Mouse (Mus musculus): ENCODE data around the gene Pla2g10. TPM values are rescaled to one million over a fixed set of nuclear protein-coding genes. Genes with fewer than 3 reads are reported as not detected.
"Not testable (repeated sequence)": the region's sequence is repeated elsewhere in the genome, so short reads cannot be mapped to it uniquely, and the experiment has no call there.

Gene Pla2g10
- polyA plus RNA-seq, 1 experiment from 2014 or later, result 0.18 TPM

- WGBS, result under 1% methylated on average over 54 of the region's 54 CpGs
Observed at GRCm38 (mm10) chr16:13671685-13672385, 58.9 kb downstream of the Pla2g10 start, which contains the start of the genes Bfar and 3110001I22Rik. Bfar (plus strand) TSS chr16:13671858. 3110001I22Rik (plus strand) TSS chr16:13671929.

GRCm38 (mm10) chr16:13670896-13671295 is 59.9 kb downstream of the Pla2g10 start:
- WGBS, result 64% methylated on average over 5 of the region's 5 CpGs

More at GRCm38 (mm10) chr16:13671685-13672385, 58.9 kb downstream of the Pla2g10 start, which contains the start of the genes Bfar and 3110001I22Rik:
- Histone ChIP-seq H3K9me3 (replicated peaks) (no peaks in the 10 kb centered on the region), H3K36me3 (peaks cover 3% of the 10 kb centered on the region; the same call in 1 of the 2 replicates), H3K4me3 (peak within 1 kb of the TSS; percentile 95), H3K9ac (peak within 1 kb of the TSS; percentile 96), H3K4me1 (replicated peaks) (peaks cover 24% of the 10 kb centered on the region), H3K27me3 (no peaks in the 10 kb centered on the region), H3K4me2 (peak within 1 kb of the TSS; percentile 65), H3K27ac (peak within 1 kb of the TSS; percentile 89)
- peak; percentile 94 for ATAC-seq (replicated peaks; ENCODE audit: insufficient number of reproducible peaks, insufficient read depth, low FRiP score, low read depth)

GRCm38 (mm10) chr16:13669282-13669681 is 61.5 kb downstream of the Pla2g10 start:
- Histone ChIP-seq H3K4me3 (no peak overlapping the region), H3K27me3 (no peaks in the 10 kb centered on the region), H3K4me2 (no peak overlapping the region), H3K4me1 (replicated peaks) (peaks cover 24% of the 10 kb centered on the region), H3K36me3 (peaks cover 14% of the 10 kb centered on the region; the same call in 1 of the 2 replicates), H3K27ac (no peak overlapping the region), H3K9ac (no peak overlapping the region), H3K9me3 (replicated peaks) (no peaks in the 10 kb centered on the region)
- WGBS, result 83% methylated on average over 1 of the region's 1 CpGs
- no peak for ATAC-seq (replicated peaks; ENCODE audit: insufficient number of reproducible peaks, insufficient read depth, low FRiP score, low read depth)

More at GRCm38 (mm10) chr16:13670896-13671295, 59.9 kb downstream of the Pla2g10 start:
- not testable (repeated sequence) for ATAC-seq (replicated peaks; ENCODE audit: insufficient number of reproducible peaks, insufficient read depth, low FRiP score, low read depth); H3K36me3 ChIP-seq; H3K9me3 ChIP-seq (replicated peaks); H3K27me3 ChIP-seq; H3K9ac ChIP-seq; H3K27ac ChIP-seq
- peaks cover 24% of the 10 kb centered on the region for H3K4me1 ChIP-seq (replicated peaks)
- peak overlapping the region; percentile 95; the same call in 1 of the 2 replicates for H3K4me3 ChIP-seq
- peak overlapping the region; percentile 65 for H3K4me2 ChIP-seq

- Histone ChIP-seq H3K9me3 (replicated peaks) (no peaks in the 10 kb centered on the region), H3K36me3 (peaks cover 15% of the 10 kb centered on the region; the same call in 1 of the 2 replicates), H3K4me1 (replicated peaks) (peaks cover 24% of the 10 kb centered on the region), H3K4me3 (peak overlapping the region; percentile 65), H3K9ac (peak overlapping the region; percentile 65; the same call in 1 of the 2 replicates), H3K27ac (peak overlapping the region; percentile 50), H3K4me2 (peak overlapping the region; percentile 77), H3K27me3 (no peaks in the 10 kb centered on the region)
- 70% methylated on average over 10 of the region's 10 CpGs for WGBS
- no peak for ATAC-seq (replicated peaks; ENCODE audit: insufficient number of reproducible peaks, insufficient read depth, low FRiP score, low read depth)
Observed at GRCm38 (mm10) chr16:13668402-13669108, 62.2 kb downstream of the Pla2g10 start.

GRCm38 (mm10) chr16:13667878-13668343 is 62.9 kb downstream of the Pla2g10 start, which contains the start of gene Parn:
Parn (minus strand) TSS chr16:13668170.
- peak within 1 kb of the TSS; percentile 65 for H3K9ac ChIP-seq
- ATAC-seq (replicated peaks; ENCODE audit: insufficient number of reproducible peaks, insufficient read depth, low FRiP score, low read depth), result peak; percentile 76
- peak within 1 kb of the TSS; percentile 50 for H3K27ac ChIP-seq
- H3K4me3 ChIP-seq, result peak within 1 kb of the TSS; percentile 65
- H3K4me1 ChIP-seq (replicated peaks), result peaks cover 18% of the 10 kb centered on the region
- H3K9me3 ChIP-seq (replicated peaks), result no peaks in the 10 kb centered on the region
- WGBS, result under 1% methylated on average over 35 of the region's 35 CpGs
- H3K4me2 ChIP-seq, result peak within 1 kb of the TSS; percentile 77
- H3K36me3 ChIP-seq, result peaks cover 21% of the 10 kb centered on the region; the same call in 1 of the 2 replicates
- H3K27me3 ChIP-seq, result no peaks in the 10 kb centered on the region

Other genes with a start within 250 kb of the Pla2g10 start
- 25.6 and 30.6 TPM in 2 replicates for gene Parn, start 62.8 kb downstream of the Pla2g10 start, polyA plus RNA-seq (2015; fragmentation: Nextera tagmentation; extraction: Ambion mirVana)
- gene Bfar, start 59.1 kb downstream of the Pla2g10 start, polyA plus RNA-seq (2015; fragmentation: Nextera tagmentation; extraction: Ambion mirVana), result 33.8 and 38.8 TPM in 2 replicates
- gene 3110001I22Rik, start 59.1 kb downstream of the Pla2g10 start, polyA plus RNA-seq (2015; fragmentation: Nextera tagmentation; extraction: Ambion mirVana), result 2.8 and 3.6 TPM in 2 replicates
- 47.0 and 50.1 TPM in 2 replicates for gene Rrn3, start 49.7 kb upstream of the Pla2g10 start, polyA plus RNA-seq (2015; fragmentation: Nextera tagmentation; extraction: Ambion mirVana)
- gene Ntan1, start 87.9 kb upstream of the Pla2g10 start, polyA plus RNA-seq (2015; fragmentation: Nextera tagmentation; extraction: Ambion mirVana), result 138 and 145 TPM in 2 replicates
- gene Pdxdc1, start 172.1 kb upstream of the Pla2g10 start, polyA plus RNA-seq (2015; fragmentation: Nextera tagmentation; extraction: Ambion mirVana), result 55.0 and 66.0 TPM in 2 replicates
- gene Mpv17l, start 172.2 kb upstream of the Pla2g10 start, polyA plus RNA-seq (2015; fragmentation: Nextera tagmentation; extraction: Ambion mirVana), result 2.0 and 2.7 TPM in 2 replicates